Mouse (Mus musculus) testis, adult 2 months (tissue): Measurements from ENCODE around the gene Rmnd5a.

ENCODE experiments used
- CTCF ChIP-seq: fragments of 200-500 bp; IDR thresholded peaks from 2 replicates; pipeline ENCODE4 v1.5.1; 2012; ENCODE audit warnings: low read depth, mild to moderate bottlenecking, inconsistent platforms, low read length, moderate library complexity; ENCODE audit not compliant: control insufficient read depth, insufficient read depth, insufficient replicate concordance
- POLR2A ChIP-seq: fragments of 200-500 bp; IDR thresholded peaks from 2 replicates; pipeline ENCODE4 v1.6.1; 2012; ENCODE audit warnings: low read depth, mild to moderate bottlenecking, inconsistent platforms, low read length, moderate library complexity; ENCODE audit not compliant: control insufficient read depth

DNA sequence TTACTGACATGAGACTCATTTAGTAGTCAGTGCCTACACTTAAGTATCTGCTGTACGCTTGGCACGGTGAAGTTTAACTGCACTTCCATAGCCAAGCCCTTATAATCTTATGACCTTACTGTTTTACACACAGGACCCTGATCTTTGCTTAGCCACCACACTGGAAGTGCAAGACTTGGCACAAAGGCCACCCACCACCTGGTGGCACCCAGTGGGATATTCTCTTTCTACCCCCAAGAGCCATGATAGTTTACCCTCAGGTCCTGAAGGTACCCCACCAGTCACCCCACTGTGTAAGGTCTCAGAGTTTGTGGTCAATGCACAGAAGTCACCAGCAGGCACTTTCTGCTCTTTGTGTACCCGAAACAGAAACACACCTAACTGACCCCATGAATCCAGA is 89.2 kb downstream of the Rmnd5a start:
- TF ChIP-seq CTCF (no peak), POLR2A (no peak)
